Mouse (Mus musculus): ENCODE measurements at regions not wholly inside any gene's neighbourhood (a gene's known extent, or its start where the extent isn't known, plus 50 kb on each side); places are given as distances from the start of the nearest gene placed in this dataset.

DNA sequence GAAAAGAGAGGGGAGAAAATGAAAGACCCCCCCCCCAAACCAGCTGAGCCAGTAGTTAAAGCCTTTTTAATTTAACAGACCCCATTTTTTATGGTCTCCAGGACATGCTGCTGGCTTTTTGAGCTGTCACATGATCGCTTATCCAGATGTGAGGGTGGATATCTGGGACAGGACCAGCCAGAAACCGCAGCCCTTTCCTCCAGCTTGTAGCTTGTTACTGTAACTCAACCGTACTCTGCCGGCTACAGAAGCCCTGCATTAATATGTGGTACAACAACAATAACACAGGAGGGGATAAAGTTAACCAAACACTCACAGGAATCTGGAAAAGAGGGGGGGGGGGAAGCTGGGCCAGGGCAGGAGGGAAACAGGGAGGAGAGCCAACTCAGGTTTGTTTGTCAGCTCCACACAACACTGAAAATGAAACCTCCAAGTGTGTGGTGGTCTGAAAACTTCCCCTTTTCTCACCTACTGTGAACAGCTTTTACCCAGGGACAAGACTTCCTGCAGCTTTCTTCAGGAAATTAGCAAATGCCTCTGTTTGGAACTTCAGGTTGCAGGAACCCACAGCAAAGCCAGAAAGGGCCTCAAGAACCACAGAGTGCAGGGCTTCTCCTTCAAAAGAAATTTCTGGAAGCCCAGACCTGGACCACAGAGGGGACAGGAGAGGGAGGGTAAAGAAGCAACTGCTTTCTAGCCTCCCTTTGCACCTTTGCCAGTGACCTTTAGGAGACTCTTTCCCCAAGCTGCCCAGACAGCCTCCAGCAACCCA is 244.3 kb downstream of the Clic5 start:
- Histone ChIP-seq H3K27me3 (ENCODE audit: control insufficient read depth, insufficient read depth, low read length) (no peaks in the 10 kb centered on the region), H3K4me3 (replicated peaks; ENCODE audit: low read length) (no peak overlapping the region), H3K4me2 (ENCODE audit: low read depth, low read length) (no peak overlapping the region; the same call in 1 of the 2 replicates), H3K9ac (ENCODE audit: low read length) (no peak overlapping the region), H3K4me1 (ENCODE audit: control insufficient read depth, insufficient read depth, low read length) (peaks cover 3% of the 10 kb centered on the region; the same call in 1 of the 2 replicates), H3K36me3 (ENCODE audit: control insufficient read depth, insufficient read depth, low read length) (no peaks in the 10 kb centered on the region), H3K9me3 (replicated peaks; ENCODE audit: control insufficient read depth, low read length) (no peaks in the 10 kb centered on the region), H3K27ac (ENCODE audit: low read length) (no peak overlapping the region)
- ATAC-seq (ENCODE audit: insufficient read depth, low FRiP score), result no peak
- WGBS, result 31% methylated on average over 4 of the region's 4 CpGs

DNA sequence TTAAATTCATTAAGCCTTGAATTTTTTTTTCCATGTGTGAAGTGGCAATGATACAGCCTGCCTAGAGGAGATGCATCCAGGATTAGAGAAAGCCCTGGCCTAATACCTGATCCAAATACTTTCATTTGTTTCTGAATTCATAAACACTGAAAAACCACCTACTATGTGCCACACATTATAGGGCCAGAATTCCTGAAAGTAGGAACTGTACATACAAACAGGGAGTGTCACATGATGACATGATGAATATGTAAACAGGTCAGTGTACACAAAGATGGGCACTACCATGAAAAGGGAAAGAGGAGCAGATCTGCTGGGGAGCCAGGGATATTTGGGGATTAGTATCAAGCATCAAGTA is 244.9 kb downstream of the Clic5 start:
- Histone ChIP-seq H3K27me3 (ENCODE audit: control insufficient read depth, insufficient read depth, low read length) (no peaks in the 10 kb centered on the region), H3K36me3 (ENCODE audit: control insufficient read depth, insufficient read depth, low read length) (no peaks in the 10 kb centered on the region), H3K4me3 (replicated peaks; ENCODE audit: low read length) (no peak overlapping the region)

DNA sequence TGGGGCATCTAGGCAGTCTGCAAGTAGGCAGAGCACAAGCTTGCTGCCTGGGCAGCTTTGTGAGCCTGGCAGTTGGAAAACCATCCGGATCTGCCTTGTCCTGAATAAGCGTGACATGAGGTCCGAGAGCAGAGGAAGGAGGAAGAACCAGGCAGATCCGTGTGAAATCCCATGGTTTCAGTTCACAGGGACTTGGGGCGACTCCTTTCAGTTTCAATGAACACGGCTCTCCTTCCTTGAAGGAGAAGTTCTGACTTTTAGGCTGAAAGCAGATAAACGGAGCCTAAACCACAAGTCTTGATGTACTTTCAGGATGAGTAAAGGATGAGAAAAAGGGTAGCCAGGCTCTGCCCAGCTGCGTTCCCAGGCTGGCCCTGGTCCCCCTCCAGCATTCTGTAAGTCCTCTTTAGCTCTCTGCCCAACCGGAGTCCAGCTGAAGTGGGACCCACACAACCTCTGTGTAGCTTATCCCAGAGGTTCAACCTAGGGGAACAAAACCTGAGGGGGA is 248.2 kb downstream of the Clic5 start:
- WGBS, result 89% methylated on average over 9 of the region's 9 CpGs
- H3K4me2 ChIP-seq (ENCODE audit: low read depth, low read length), result no peak overlapping the region

More for the DNA sequence above, 244.9 kb downstream of the Clic5 start:
- Histone ChIP-seq H3K4me2 (ENCODE audit: low read depth, low read length) (no peak overlapping the region), H3K9me3 (replicated peaks; ENCODE audit: control insufficient read depth, low read length) (no peaks in the 10 kb centered on the region), H3K9ac (ENCODE audit: low read length) (no peak overlapping the region), H3K27ac (ENCODE audit: low read length) (no peak overlapping the region), H3K4me1 (ENCODE audit: control insufficient read depth, insufficient read depth, low read length) (peaks cover 3% of the 10 kb centered on the region; the same call in 1 of the 2 replicates)
- no peak for ATAC-seq (ENCODE audit: insufficient read depth, low FRiP score)

DNA sequence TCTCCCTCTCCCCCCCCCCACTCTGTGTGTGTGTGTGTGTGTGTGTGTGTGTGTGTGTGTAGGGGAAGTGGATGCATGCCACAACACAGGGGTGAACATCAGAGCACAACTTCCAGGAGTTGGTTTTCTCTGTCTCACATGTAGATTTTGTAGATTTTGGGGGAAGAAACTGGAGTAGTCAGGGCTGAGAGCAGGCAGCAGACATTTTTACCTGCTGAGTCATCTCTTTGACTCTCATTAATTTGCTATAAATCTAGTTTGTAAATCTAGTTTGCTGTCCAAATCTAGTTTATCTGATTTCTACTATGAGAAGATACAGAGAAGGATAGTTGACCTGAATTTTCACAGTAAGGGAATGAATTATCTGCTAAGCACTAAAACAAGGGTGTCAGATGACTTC is 250.1 kb downstream of the Clic5 start:
- no peak overlapping the region for H3K4me3 ChIP-seq (replicated peaks; ENCODE audit: low read length)

More for the DNA sequence above, 248.2 kb downstream of the Clic5 start:
- Histone ChIP-seq H3K9me3 (replicated peaks; ENCODE audit: control insufficient read depth, low read length) (no peaks in the 10 kb centered on the region), H3K4me3 (replicated peaks; ENCODE audit: low read length) (no peak overlapping the region), H3K27ac (ENCODE audit: low read length) (no peak overlapping the region), H3K4me1 (ENCODE audit: control insufficient read depth, insufficient read depth, low read length) (peaks cover 7% of the 10 kb centered on the region; the same call in 1 of the 2 replicates), H3K36me3 (ENCODE audit: control insufficient read depth, insufficient read depth, low read length) (no peaks in the 10 kb centered on the region), H3K9ac (ENCODE audit: low read length) (no peak overlapping the region), H3K27me3 (ENCODE audit: control insufficient read depth, insufficient read depth, low read length) (no peaks in the 10 kb centered on the region)
- no peak for ATAC-seq (ENCODE audit: insufficient read depth, low FRiP score)

DNA sequence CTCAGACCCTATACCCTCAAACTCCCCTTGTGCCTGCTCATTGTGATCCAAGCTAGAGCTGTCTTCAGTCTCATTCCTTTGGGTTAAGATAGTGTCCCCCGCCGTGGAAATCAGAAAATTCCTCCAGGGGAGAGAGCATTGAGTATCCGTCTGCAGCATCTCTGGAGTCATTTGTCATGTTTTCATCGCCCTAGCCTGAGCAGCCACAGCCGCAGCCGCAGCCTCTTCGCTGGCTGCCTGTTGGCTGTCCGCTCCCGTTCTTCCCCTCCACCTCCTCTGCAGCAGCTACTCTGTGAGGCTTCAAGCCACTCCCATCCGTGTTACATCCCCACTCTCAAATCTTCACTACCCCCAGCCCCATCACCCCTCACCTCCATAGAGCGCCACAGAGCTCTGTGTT is 255.1 kb downstream of the Clic5 start:
- no peak overlapping the region for H3K4me3 ChIP-seq (replicated peaks; ENCODE audit: low read length)
- H3K27ac ChIP-seq (ENCODE audit: low read length), result no peak overlapping the region
- H3K27me3 ChIP-seq (ENCODE audit: control insufficient read depth, insufficient read depth, low read length), result no peaks in the 10 kb centered on the region
- 0 out of 2 replicates have a peak, but pooled peaks cover 4% of the 10 kb centered on the region for H3K4me1 ChIP-seq (ENCODE audit: control insufficient read depth, insufficient read depth, low read length)
- H3K9me3 ChIP-seq (replicated peaks; ENCODE audit: control insufficient read depth, low read length), result no peaks in the 10 kb centered on the region
- ATAC-seq (ENCODE audit: insufficient read depth, low FRiP score), result no peak
- no peak overlapping the region for H3K4me2 ChIP-seq (ENCODE audit: low read depth, low read length)
- 28% methylated on average over 11 of the region's 11 CpGs for WGBS
- H3K9ac ChIP-seq (ENCODE audit: low read length), result 0 out of 2 replicates have a peak overlapping the region, but pooled peaks have one; percentile 3
- H3K36me3 ChIP-seq (ENCODE audit: control insufficient read depth, insufficient read depth, low read length), result no peaks in the 10 kb centered on the region

More for the DNA sequence above, 250.1 kb downstream of the Clic5 start:
- ATAC-seq (ENCODE audit: insufficient read depth, low FRiP score), result no peak
- Histone ChIP-seq H3K4me1 (ENCODE audit: control insufficient read depth, insufficient read depth, low read length) (0 out of 2 replicates have a peak, but pooled peaks cover 4% of the 10 kb centered on the region), H3K27me3 (ENCODE audit: control insufficient read depth, insufficient read depth, low read length) (no peaks in the 10 kb centered on the region), H3K9me3 (replicated peaks; ENCODE audit: control insufficient read depth, low read length) (no peaks in the 10 kb centered on the region), H3K9ac (ENCODE audit: low read length) (no peak overlapping the region), H3K36me3 (ENCODE audit: control insufficient read depth, insufficient read depth, low read length) (no peaks in the 10 kb centered on the region), H3K27ac (ENCODE audit: low read length) (no peak overlapping the region), H3K4me2 (ENCODE audit: low read depth, low read length) (no peak overlapping the region)

DNA sequence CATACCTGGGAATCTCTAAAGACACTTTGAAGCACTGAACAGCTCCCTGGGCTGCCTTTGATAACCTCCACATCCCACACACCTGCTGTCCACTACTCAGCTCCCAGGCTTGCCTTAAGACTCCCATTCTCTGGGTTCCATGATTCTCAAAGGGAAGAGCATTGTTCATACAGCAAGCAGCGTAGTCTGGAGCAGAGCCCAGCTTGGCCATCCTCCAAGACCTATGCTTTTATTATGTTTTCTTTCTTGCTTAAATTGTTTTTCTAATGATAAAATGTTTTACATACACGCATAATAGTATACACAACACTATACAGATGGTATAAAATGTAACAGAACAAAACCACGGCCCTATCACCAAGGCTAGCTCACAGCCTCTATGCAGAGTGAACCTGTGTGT is 257.0 kb downstream of the Clic5 start:
- no peak overlapping the region for H3K4me2 ChIP-seq (ENCODE audit: low read depth, low read length)
- no peak overlapping the region for H3K4me3 ChIP-seq (replicated peaks; ENCODE audit: low read length)
- no peak for ATAC-seq (ENCODE audit: insufficient read depth, low FRiP score)
- H3K9ac ChIP-seq (ENCODE audit: low read length), result no peak overlapping the region
- H3K4me1 ChIP-seq (ENCODE audit: control insufficient read depth, insufficient read depth, low read length), result 0 out of 2 replicates have a peak, but pooled peaks cover 4% of the 10 kb centered on the region
- no peak overlapping the region for H3K27ac ChIP-seq (ENCODE audit: low read length)
- H3K36me3 ChIP-seq (ENCODE audit: control insufficient read depth, insufficient read depth, low read length), result no peaks in the 10 kb centered on the region
- no peaks in the 10 kb centered on the region for H3K9me3 ChIP-seq (replicated peaks; ENCODE audit: control insufficient read depth, low read length)
- no peaks in the 10 kb centered on the region for H3K27me3 ChIP-seq (ENCODE audit: control insufficient read depth, insufficient read depth, low read length)
- WGBS, result 56% methylated on average over 3 of the region's 3 CpGs
